Mouse (Mus musculus): Measurements from ENCODE around the gene Trpt1.

GRCm38 (mm10) chr19:6992011-6992858 lies 3.7 kb upstream of the Trpt1 start, which contains the start of gene Dnajc4:
- TF ChIP-seq POLR2A (IDR thresholded peaks at IDR 0.05; ENCODE audit: borderline replicate concordance, control insufficient read depth, low read depth, low read length) (peak; percentile 42; the same call in 1 of the 2 replicates), CTCF (IDR thresholded peaks at IDR 0.05; ENCODE audit: control insufficient read depth, insufficient read depth, low read length) (no peak)

Measured in bone marrow, adult 2 months (tissue).